Comparison of ENCODE assay signal across 17 mouse cellular contexts in genomic region chr11:34272016-34272415, GRCm38 (mm10). TPM values are rescaled to one million over a fixed set of nuclear protein-coding genes. Genes with fewer than 3 reads are reported as not detected.
A peak's percentile ranks its signal among the peaks of the same experiment; 100 is the strongest.
DNase-seq lines count a peak whose midpoint lies in the region; ATAC-seq and TF ChIP-seq lines count a peak whose summit lies in the region.
"Had no signal": no experiment of that assay in that cellular context is flagged by ENCODE, and none has a peak within 500 bp of the region (broad histone marks: within the 10 kb centered on the region; RNA-seq: fewer than 3 reads in every experiment).

No protein-coding gene starts in this region.

- H3K9ac ChIP-seq in hindbrain, postnatal 0 days (replicated peaks; ENCODE audit: low read length), result no peak overlapping the region
- H3K9ac ChIP-seq in forebrain, postnatal 0 days, result no peak overlapping the region
- H3K9ac ChIP-seq: embryonic facial prominence, embryonic 12.5 days; heart, embryonic 13.5 days; limb, embryonic 13.5 days; liver, embryonic 15.5 days had no signal

- intact Hi-C loops in heart, postnatal 25 days (cut with DNase I), result no loop called here

- no peak overlapping the region for H3K4me2 ChIP-seq in hindbrain, postnatal 0 days (ENCODE audit: low read depth, low read length)
- no peak overlapping the region for H3K4me2 ChIP-seq in forebrain, postnatal 0 days (ENCODE audit: low read depth)
- H3K4me2 ChIP-seq: embryonic facial prominence, embryonic 12.5 days; heart, embryonic 13.5 days; limb, embryonic 13.5 days; liver, embryonic 15.5 days had no signal

- DNase-seq in hindbrain, postnatal 0 days (ENCODE audit: low spot score), result peak; percentile 33
- DNase-seq in hindbrain, embryonic 10.5 days (ENCODE audit: low spot score), result no peak
- peak; percentile 31 for DNase-seq in right cerebral cortex, adult 18-20 months
- DNase-seq in right cerebral cortex, postnatal 4 days, result no peak
- peak; percentile 30 for DNase-seq in forebrain, postnatal 0 days
- no peak for DNase-seq in heart, postnatal 25 days (ENCODE audit: low spot score)
- no peak for DNase-seq in heart, adult 8-10 months (ENCODE audit: low spot score)
- DNase-seq: adrenal gland, postnatal 10 days; cerebellum, adult 9-11 months; lung, postnatal 14 days had no signal

- no peaks in the 10 kb centered on the region for H3K27me3 ChIP-seq in hindbrain, postnatal 0 days (ENCODE audit: insufficient read depth, low read length)
- H3K27me3 ChIP-seq in hindbrain, embryonic 10.5 days (ENCODE audit: insufficient read depth, poor library complexity, severe bottlenecking), result peaks cover 25% of the 10 kb centered on the region
- peaks cover 9% of the 10 kb centered on the region; the same call in 1 of the 2 replicates for H3K27me3 ChIP-seq in forebrain, postnatal 0 days (ENCODE audit: insufficient read depth, low read length)
- H3K27me3 ChIP-seq: embryonic facial prominence, embryonic 12.5 days; heart, embryonic 13.5 days; limb, embryonic 13.5 days; liver, embryonic 15.5 days had no signal

- no peak overlapping the region for H3K4me3 ChIP-seq in hindbrain, postnatal 0 days (ENCODE audit: low read length)
- H3K4me3 ChIP-seq in hindbrain, embryonic 10.5 days, result no peak overlapping the region
- H3K4me3 ChIP-seq in forebrain, postnatal 0 days (ENCODE audit: low read depth, low read length), result no peak overlapping the region
- H3K4me3 ChIP-seq: embryonic facial prominence, embryonic 12.5 days; heart, embryonic 13.5 days; limb, embryonic 13.5 days; liver, embryonic 15.5 days had no signal

- peaks cover 6% of the 10 kb centered on the region; the same call in 1 of the 2 replicates for H3K4me1 ChIP-seq in hindbrain, postnatal 0 days (ENCODE audit: insufficient read depth, low read length)
- H3K4me1 ChIP-seq in hindbrain, embryonic 10.5 days (replicated peaks), result peaks cover 19% of the 10 kb centered on the region
- no peaks in the 10 kb centered on the region; the same call in 1 of the 2 replicates for H3K4me1 ChIP-seq in forebrain, postnatal 0 days (ENCODE audit: insufficient read depth)
- H3K4me1 ChIP-seq: embryonic facial prominence, embryonic 12.5 days; heart, embryonic 13.5 days; liver, embryonic 15.5 days had no signal

- 37% methylated on average over 10 of the region's 10 CpGs for WGBS in hindbrain, postnatal 0 days
- 64% methylated on average over 10 of the region's 10 CpGs for whole genome bisulfite sequencing in hindbrain, embryonic 10.5 days
- WGBS in forebrain, postnatal 0 days, result 16% methylated on average over 10 of the region's 10 CpGs

- no peaks in the 10 kb centered on the region for H3K9me3 ChIP-seq in hindbrain, postnatal 0 days (ENCODE audit: low read length)
- no peaks in the 10 kb centered on the region for H3K9me3 ChIP-seq in hindbrain, embryonic 10.5 days
- no peaks in the 10 kb centered on the region for H3K9me3 ChIP-seq in forebrain, postnatal 0 days (ENCODE audit: low read length)
- H3K9me3 ChIP-seq: embryonic facial prominence, embryonic 12.5 days; heart, embryonic 13.5 days; limb, embryonic 13.5 days; liver, embryonic 15.5 days had no signal

- no peak; the same call in 1 of the 2 replicates for ATAC-seq in hindbrain, postnatal 0 days
- ATAC-seq in forebrain, postnatal 0 days, result 0 out of 2 replicates have a peak, but pooled peaks have one; percentile 27
- ATAC-seq: CD4-positive, CD25-positive, alpha-beta regulatory T cell, adult 4 months; intestine, embryonic 16.5 days had no signal

- H3K27ac ChIP-seq in hindbrain, postnatal 0 days, result no peak overlapping the region
- no peak overlapping the region for H3K27ac ChIP-seq in hindbrain, embryonic 10.5 days
- H3K27ac ChIP-seq in forebrain, postnatal 0 days (ENCODE audit: low read depth, low read length), result no peak overlapping the region
- H3K27ac ChIP-seq: embryonic facial prominence, embryonic 12.5 days; heart, embryonic 13.5 days; kidney, postnatal 0 days; limb, embryonic 13.5 days; liver, embryonic 15.5 days had no signal

- TF ChIP-seq CTCF in hindbrain, postnatal 0 days (IDR thresholded peaks at IDR 0.05; ENCODE audit: low read depth), result no peak
- TF ChIP-seq CTCF in forebrain, postnatal 0 days (IDR thresholded peaks at IDR 0.05; ENCODE audit: low read depth), result no peak

- no peaks in the 10 kb centered on the region for H3K36me3 ChIP-seq in hindbrain, postnatal 0 days (ENCODE audit: insufficient read depth, low read length)
- H3K36me3 ChIP-seq in hindbrain, embryonic 10.5 days, result no peaks in the 10 kb centered on the region
- no peaks in the 10 kb centered on the region for H3K36me3 ChIP-seq in forebrain, postnatal 0 days (ENCODE audit: insufficient read depth)
- H3K36me3 ChIP-seq: embryonic facial prominence, embryonic 12.5 days; heart, embryonic 13.5 days; limb, embryonic 13.5 days; liver, embryonic 15.5 days had no signal

RNA-seq across cellular contexts. Expression of gene Fam196b, which starts 42.6 kb away (rescaled TPM):
- 6.3 and 6.8 TPM in 2 replicates for total RNA-seq in hindbrain, postnatal 0 days (2014; rRNA removed)
- polyA plus RNA-seq in hindbrain, postnatal 0 days (2015; fragmentation: Nextera tagmentation; extraction: Ambion mirVana), result 1.9 and 2.1 TPM in 2 replicates
- 1.3 and 1.6 TPM in 2 replicates for polyA plus RNA-seq in hindbrain, embryonic 10.5 days (2016; fragmentation: Nextera tagmentation; extraction: Ambion mirVana)
- 3.5 and 5.0 TPM in 2 replicates for total RNA-seq in forebrain, postnatal 0 days (2014; rRNA removed)
- polyA plus RNA-seq in forebrain, postnatal 0 days (2015; fragmentation: Nextera tagmentation; extraction: Ambion mirVana), result 0.79 and 1.5 TPM in 2 replicates
- total RNA-seq in heart, postnatal 25 days (2021), result not detected
- not detected for total RNA-seq in heart, adult 8-10 months (2022)

Comparison
In these comparisons a context has a peak if more than half of its experiments do, and no peak if none do; other contexts are left out.
1. DNase-seq: peak in hindbrain, postnatal 0 days (single experiment), right cerebral cortex, adult 18-20 months (single experiment) and forebrain, postnatal 0 days (single experiment); none in hindbrain, embryonic 10.5 days (single experiment), right cerebral cortex, postnatal 4 days (single experiment), heart, postnatal 25 days (single experiment) and heart, adult 8-10 months (single experiment).